Mouse (Mus musculus) lung, postnatal 25 days (tissue): ENCODE data around the gene Nfkbia.

ENCODE experiments used
- DNase-seq: peaks from one replicate; pipeline ENCODE4 v3.0.0; 2022; ENCODE audit warnings: low spot score

The Nfkbia gene

DNA sequence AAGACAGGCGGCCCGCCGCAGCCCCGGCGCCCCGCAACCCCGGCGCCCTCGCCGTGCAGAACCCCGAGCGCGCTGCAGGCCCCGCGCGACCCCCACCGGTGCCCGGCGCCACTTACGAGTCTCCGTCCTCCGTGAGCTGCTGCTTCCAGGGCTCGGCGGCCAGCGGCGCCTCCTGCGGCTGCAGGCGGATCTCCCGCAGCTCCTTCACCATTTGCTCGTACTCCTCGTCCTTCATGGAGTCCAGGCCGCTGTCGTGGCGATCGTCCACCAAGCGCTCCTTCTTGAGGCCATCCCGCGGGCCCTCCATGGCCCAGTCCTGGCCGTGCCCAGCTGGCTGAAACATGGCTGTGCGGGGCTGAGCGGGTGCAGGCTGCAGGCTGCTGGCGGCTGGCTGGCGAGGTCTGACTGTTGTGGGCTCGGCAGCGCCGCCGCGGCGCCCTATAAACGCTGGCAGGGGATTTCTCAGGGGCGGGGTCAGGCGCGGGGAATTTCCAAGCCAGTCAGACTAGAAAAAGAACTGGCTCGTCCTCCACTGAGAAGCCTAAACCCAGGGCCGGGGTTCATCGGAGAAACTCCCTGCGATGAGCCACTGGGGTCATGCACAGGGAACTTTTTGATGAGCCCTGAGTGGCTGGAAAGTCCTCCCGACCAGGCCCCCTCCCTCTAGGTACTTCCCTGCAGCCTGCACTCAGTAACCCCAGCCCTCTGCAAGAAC, at the start of gene Nfkbia:
Gene Nfkbia, minus strand, starts transcription at position 464 of the 715 bp plus-strand sequence.
- DNase-seq: peak; percentile 96

DNA sequence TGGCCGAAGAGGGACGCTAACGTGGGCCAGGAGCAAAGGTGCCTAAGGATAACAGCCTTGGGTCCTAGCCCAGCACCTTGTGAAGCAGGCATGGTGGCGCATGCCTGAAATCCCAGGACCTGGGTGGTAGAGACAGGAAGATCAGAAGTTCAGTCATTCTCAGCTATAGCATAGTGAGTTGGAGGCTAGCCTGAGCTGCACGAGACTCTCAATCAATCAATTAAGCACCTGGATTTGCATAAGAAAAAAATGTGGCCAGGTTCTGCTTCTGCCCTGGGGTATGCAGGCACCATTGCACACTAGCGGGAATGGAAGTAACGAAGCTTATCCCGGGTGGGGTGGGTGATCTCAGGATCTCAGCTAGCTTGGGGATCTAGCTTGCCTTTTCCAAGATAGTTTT, 46.7 kb upstream of the Nfkbia start:
- DNase-seq: no peak

DNA sequence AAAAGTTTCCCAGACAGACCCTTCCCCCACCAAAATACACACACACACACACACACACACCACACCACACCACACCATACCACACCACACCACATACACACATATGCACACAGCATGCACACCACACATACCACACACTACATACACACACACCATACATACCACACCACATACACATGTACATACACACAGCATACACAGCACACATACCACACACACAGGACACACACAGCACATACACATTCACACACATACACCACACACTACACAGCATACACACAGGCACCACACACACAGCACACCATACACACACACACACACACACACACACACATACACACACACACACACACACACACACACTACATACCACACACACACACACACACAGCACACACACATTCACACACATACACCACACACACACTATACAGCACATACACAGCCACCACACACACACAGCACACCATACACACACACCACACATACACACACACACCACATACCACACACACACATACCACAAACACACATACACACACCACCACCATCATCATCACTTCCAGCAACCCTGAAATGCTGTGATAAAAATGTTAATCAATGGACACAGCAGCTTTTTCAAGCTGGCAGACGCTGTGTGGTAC, 46.0 kb upstream of the Nfkbia start:
- no peak for DNase-seq

DNA sequence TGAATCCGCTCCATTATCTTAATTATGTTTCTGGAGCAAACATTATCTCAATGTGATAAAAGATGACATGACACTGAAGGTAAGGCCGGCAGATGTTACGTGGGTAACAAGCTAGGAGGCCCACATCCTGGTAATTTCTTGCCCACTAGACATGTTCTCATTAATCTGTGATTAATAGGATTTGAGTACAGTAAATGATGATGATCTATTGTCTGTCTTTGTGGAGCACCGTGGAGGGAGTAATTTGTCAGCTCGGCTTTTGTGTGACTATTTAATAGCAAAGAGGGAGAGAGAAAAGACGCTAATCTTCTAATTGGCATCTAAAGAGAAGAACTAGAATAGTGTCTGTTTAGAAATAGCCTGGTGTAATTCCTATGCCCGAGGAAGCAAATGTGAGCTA, 45.3 kb upstream of the Nfkbia start:
- DNase-seq: no peak

- no peak for DNase-seq
These were observed 44.2 kb upstream of the Nfkbia start for GRCm38 (mm10) chr12:55536537-55537135.

- DNase-seq: no peak
These were observed 34.7 kb upstream of the Nfkbia start for GRCm38 (mm10) chr12:55526983-55527752.

DNA sequence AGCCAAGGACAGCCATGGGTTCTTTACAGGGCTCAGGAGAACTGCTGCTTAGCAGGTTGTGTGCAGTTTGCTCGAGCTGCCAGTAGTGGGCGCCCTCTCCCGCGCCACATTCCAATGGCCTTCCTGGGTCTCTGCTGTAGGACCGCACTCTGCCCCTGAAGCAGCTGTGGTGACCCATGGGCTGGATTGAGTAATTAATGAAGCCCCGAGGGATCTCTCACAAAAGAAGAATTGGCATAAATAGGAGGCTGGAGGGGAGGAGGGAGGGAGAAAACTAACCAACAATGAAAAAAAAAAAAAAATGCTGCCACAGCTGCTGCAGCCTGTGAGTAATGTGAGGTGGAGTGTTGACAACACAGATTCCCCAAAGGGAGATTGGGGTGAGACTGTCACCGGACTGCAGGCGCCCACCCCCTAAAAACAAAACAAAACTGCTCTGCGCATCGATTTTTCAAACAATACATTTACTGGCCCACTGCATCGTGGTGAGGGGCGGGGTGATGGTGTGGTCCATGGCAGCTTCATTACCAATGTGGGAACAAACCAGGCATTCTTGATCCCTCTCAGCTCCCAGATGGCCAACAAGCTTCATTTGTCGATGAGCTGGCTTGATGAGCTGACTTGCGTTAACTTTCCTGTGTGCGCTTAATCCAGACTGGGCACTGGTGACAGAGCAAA, 25.8 kb upstream of the Nfkbia start:
- DNase-seq: no peak

GRCm38 (mm10) chr12:55508817-55509216, 16.4 kb upstream of the Nfkbia start:
- DNase-seq: no peak

GRCm38 (mm10) chr12:55507332-55507935, 15.0 kb upstream of the Nfkbia start:
- no peak for DNase-seq

DNA sequence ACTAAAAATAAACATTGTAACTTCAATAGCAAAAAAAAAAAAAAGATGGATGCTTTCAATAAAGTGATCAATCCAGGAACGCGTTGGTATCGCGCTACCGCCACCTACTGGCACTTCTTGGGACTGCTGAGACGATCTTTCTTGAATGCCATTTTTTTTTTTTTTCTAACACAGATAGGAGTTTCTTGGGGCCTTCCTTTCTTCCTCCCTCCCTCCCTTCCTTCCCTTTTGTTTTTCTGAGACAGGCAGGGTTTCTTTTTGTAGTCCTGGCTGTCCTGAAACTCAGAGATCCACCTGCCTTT, 13.5 kb upstream of the Nfkbia start:
- peak; percentile 45 for DNase-seq

DNA sequence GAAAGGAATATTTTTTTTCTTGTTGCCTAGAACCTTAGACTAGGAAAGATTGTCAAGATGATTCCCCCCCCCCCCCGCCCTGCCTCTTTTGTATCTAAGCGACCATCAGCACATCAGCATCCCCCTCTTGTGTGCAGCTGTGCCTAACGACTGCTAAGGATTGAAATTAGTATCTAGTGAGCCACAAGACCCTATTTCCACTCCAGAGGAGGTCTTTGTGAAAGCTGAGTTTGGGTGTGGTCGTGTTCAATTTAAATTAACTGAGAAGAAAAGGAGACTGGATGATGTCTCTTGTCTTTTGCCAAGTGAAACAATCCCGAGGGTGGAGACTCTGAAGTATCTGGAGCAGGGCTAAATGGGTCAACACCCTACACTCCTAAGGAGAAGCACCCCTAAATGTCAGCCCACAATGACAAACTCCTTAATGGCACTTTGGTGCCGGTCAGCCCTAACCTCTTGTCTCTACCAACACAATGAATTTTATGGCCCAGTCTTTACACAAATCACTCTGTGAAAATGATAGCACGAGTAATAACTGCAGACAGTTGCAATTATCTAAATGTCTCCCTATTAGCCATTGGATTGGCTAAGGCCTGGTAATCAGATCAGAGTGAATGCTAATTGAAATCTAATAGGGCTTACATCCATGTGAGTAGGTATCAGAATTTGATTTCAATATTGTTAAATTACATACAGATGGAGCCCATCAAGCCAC, 13.0 kb upstream of the Nfkbia start:
- DNase-seq: no peak

- DNase-seq: peak; percentile 84
These were observed 6.6 kb upstream of the Nfkbia start for GRCm38 (mm10) chr12:55499031-55499430.

GRCm38 (mm10) chr12:55497737-55498136, 5.3 kb upstream of the Nfkbia start:
- DNase-seq: peak; percentile 64

GRCm38 (mm10) chr12:55495902-55496605, 3.6 kb upstream of the Nfkbia start:
- no peak for DNase-seq

GRCm38 (mm10) chr12:55495114-55495901, 2.9 kb upstream of the Nfkbia start:
- peak; percentile 91 for DNase-seq

- no peak for DNase-seq
These were observed 934 bp upstream of the Nfkbia start for GRCm38 (mm10) chr12:55493381-55493780.

- DNase-seq: no peak
These were observed 494 bp upstream of the Nfkbia start for GRCm38 (mm10) chr12:55492941-55493340.

GRCm38 (mm10) chr12:55491516-55492183, 797 bp downstream of the Nfkbia start:
- DNase-seq: peak; percentile 97
